Mouse (Mus musculus): Measurements from ENCODE around the gene Vstm5. TPM values are rescaled to one million over a fixed set of nuclear protein-coding genes. Genes with fewer than 3 reads are reported as not detected.

Vstm5 gene
- total RNA-seq, 1 experiment = 2.9 TPM

DNA sequence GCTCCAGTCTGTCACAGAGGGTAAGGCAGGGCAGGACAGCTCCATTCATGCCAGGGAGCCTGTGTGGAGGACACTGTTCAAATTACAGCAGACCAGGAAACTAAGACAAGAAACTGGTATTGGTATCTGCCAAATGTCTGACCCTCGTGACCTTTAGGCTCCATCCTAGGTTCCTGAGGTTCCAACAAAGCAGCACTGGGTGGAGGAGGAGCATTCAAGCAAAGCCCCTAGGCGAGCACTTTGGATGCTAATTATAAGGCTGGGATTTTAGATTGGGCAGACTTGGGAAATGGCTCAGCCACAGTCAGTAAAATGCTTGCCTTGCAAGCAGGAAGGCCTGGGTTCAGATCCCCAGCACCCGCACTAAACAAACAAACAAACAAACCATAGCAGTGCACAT, 2.9 kb upstream of the Vstm5 start:
- in situ Hi-C loops (cut with MboI; ENCODE audit: low sequenced_read_pairs in 2 of 2, unreplicated experiment in 2 of 2) = no loop called here
- Histone ChIP-seq H3K9ac (ENCODE audit: insufficient read depth, low read depth, low read length, poor library complexity, severe bottlenecking) (no peak overlapping the region), H3K4me1 (ENCODE audit: control insufficient read depth in 2 of 2, insufficient read depth in 2 of 2, low read length in 2 of 2, poor library complexity in 1 of 2) (peaks cover 3 to 16% of the 10 kb centered on the region in 2 experiments), H3K9me3 (ENCODE audit: control insufficient read depth, insufficient read depth, low read depth, low read length) (no peaks in the 10 kb centered on the region), H3K27ac (ENCODE audit: insufficient read depth, low read depth, low read length, poor library complexity, severe bottlenecking) (no peak overlapping the region), H3K36me3 (ENCODE audit: control insufficient read depth, insufficient read depth, low read length, poor library complexity, severe bottlenecking) (no peaks in the 10 kb centered on the region), H3K4me3 (ENCODE audit: insufficient read depth in 1 of 2, low read depth in 1 of 2, low read length in 2 of 2, poor library complexity in 1 of 2, severe bottlenecking in 1 of 2) (no peak overlapping the region)
- TF ChIP-seq MAFK (IDR thresholded peaks at IDR 0.05; ENCODE audit: insufficient read depth, low read depth, low read length) (no peak), ZC3H11A (IDR thresholded peaks at IDR 0.05; ENCODE audit: borderline replicate concordance, low read depth, low read length) (no peak), CHD2 (IDR thresholded peaks at IDR 0.05; ENCODE audit: low read depth, low read length) (no peak), HCFC1 (IDR thresholded peaks at IDR 0.05; ENCODE audit: borderline replicate concordance, insufficient read depth, low read length) (no peak), ZNF384 (IDR thresholded peaks at IDR 0.05; ENCODE audit: low read depth, low read length) (no peak)
- DNase-seq (ENCODE audit: low read depth, low spot score) = no peak

DNA sequence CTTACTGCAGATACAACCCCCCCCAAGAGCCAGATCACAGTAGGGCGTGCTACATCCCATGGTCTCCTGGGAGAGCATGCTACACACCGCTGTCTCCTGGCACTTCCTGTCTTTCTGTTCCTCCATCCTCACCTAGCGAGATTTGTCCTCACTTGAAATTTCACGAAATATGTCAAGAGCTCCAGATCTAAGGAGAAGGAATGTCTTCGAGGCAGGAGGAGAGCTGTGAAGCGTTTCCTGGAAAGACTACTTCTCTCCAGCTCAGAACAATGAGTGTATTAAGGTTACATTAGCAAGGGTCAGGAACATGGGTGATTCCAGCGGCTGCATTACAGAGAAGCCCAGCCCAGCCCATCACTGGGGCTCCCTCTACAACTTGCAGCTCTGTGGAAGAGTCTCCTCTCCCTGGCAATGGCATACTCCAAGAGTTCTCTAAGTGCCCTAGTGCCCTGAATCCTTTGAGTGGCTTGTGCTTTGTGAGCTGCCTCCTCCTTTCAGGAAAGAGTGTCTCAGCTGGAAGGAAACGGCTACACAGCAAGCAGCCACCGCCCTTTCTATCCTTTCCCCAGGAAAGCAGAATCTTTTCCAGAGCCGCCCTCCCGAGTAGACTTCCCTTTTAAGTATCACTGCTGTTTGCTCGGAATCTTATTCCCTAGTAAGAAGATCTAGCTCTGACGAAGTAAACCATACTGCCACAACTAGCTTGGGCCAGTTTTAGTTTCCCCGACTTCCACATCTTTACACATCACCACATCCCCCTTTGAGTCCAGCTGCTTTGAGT, 1.1 kb upstream of the Vstm5 start:
- TF ChIP-seq MAFK (IDR thresholded peaks at IDR 0.05; ENCODE audit: insufficient read depth, low read depth, low read length) (no peak), CHD2 (IDR thresholded peaks at IDR 0.05; ENCODE audit: low read depth, low read length) (no peak), HCFC1 (IDR thresholded peaks at IDR 0.05; ENCODE audit: borderline replicate concordance, insufficient read depth, low read length) (no peak), ZC3H11A (IDR thresholded peaks at IDR 0.05; ENCODE audit: borderline replicate concordance, low read depth, low read length) (no peak), ZNF384 (IDR thresholded peaks at IDR 0.05; ENCODE audit: low read depth, low read length) (no peak)
- no peaks in the 10 kb centered on the region for H3K9me3 ChIP-seq (ENCODE audit: control insufficient read depth, insufficient read depth, low read depth, low read length)
- peaks cover 3 to 16% of the 10 kb centered on the region in 2 experiments for H3K4me1 ChIP-seq (ENCODE audit: control insufficient read depth in 2 of 2, insufficient read depth in 2 of 2, low read length in 2 of 2, poor library complexity in 1 of 2)
- in situ Hi-C loops (cut with MboI; ENCODE audit: low sequenced_read_pairs in 2 of 2, unreplicated experiment in 2 of 2) = no loop called here
- no peaks in the 10 kb centered on the region for H3K36me3 ChIP-seq (ENCODE audit: control insufficient read depth, insufficient read depth, low read length, poor library complexity, severe bottlenecking)
- H3K27ac ChIP-seq (ENCODE audit: insufficient read depth, low read depth, low read length, poor library complexity, severe bottlenecking) = no peak overlapping the region
- peak overlapping the region; percentile 13; the same call in 1 of the 2 replicates for H3K9ac ChIP-seq (ENCODE audit: insufficient read depth, low read depth, low read length, poor library complexity, severe bottlenecking)
- DNase-seq (ENCODE audit: low read depth, low spot score) = no peak
- H3K4me3 ChIP-seq (ENCODE audit: insufficient read depth in 1 of 2, low read depth in 1 of 2, low read length in 2 of 2, poor library complexity in 1 of 2, severe bottlenecking in 1 of 2) = no peak overlapping the region

DNA sequence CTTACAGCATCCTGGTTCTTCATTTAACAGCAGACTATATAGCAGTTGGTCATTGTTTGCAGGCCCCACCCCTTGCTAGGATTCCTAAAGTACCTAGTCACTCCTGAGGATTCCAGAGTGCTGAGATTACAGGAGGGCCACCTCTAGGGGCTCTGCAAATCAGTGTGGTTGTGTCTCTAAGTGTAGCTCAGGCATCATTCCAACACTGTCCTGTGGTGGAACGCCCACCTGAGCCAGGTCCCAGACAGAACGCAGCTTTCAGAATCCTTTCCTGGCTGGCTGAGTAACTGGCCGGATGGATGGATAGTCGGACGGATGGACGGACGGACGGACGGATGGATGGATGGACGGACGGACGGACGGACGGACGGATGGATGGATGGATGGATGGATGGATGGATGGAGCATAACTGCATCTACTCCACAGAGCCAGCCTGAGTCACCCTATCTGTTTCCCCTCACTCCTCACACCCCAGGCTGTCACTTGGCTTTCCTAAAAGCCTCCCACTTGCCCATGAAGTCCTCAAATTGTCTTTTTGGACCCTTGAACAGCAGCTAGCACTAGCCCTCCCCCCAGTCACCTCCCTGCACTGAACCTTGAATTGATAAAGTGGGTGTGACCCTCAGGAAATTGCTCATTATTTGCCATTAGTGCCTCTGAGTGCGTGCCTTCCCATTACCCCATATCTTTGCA, 401 bp upstream of the Vstm5 start:
- in situ Hi-C loops (cut with MboI; ENCODE audit: low sequenced_read_pairs in 2 of 2, unreplicated experiment in 2 of 2) = no loop called here
- TF ChIP-seq CHD2 (IDR thresholded peaks at IDR 0.05; ENCODE audit: low read depth, low read length) = no peak
- TF ChIP-seq ZC3H11A (IDR thresholded peaks at IDR 0.05; ENCODE audit: borderline replicate concordance, low read depth, low read length) = no peak
- no peak for TF ChIP-seq ZNF384 (IDR thresholded peaks at IDR 0.05; ENCODE audit: low read depth, low read length)
- no peak for TF ChIP-seq HCFC1 (IDR thresholded peaks at IDR 0.05; ENCODE audit: borderline replicate concordance, insufficient read depth, low read length)
- no peak for TF ChIP-seq MAFK (IDR thresholded peaks at IDR 0.05; ENCODE audit: insufficient read depth, low read depth, low read length)
- Histone ChIP-seq H3K36me3 (ENCODE audit: control insufficient read depth, insufficient read depth, low read length, poor library complexity, severe bottlenecking) (no peaks in the 10 kb centered on the region), H3K4me1 (ENCODE audit: control insufficient read depth in 2 of 2, insufficient read depth in 2 of 2, low read length in 2 of 2, poor library complexity in 1 of 2) (peaks cover 3 to 16% of the 10 kb centered on the region in 2 experiments), H3K9ac (ENCODE audit: insufficient read depth, low read depth, low read length, poor library complexity, severe bottlenecking) (no peak overlapping the region), H3K4me3 (ENCODE audit: insufficient read depth in 1 of 2, low read depth in 1 of 2, low read length in 2 of 2, poor library complexity in 1 of 2, severe bottlenecking in 1 of 2) (peak overlapping the region in 1 of 2 experiments; percentile 31; a peak in 1 of 4 replicates), H3K27ac (ENCODE audit: insufficient read depth, low read depth, low read length, poor library complexity, severe bottlenecking) (no peak overlapping the region), H3K9me3 (ENCODE audit: control insufficient read depth, insufficient read depth, low read depth, low read length) (no peaks in the 10 kb centered on the region)
- DNase-seq (ENCODE audit: low read depth, low spot score) = peak; percentile 47

DNA sequence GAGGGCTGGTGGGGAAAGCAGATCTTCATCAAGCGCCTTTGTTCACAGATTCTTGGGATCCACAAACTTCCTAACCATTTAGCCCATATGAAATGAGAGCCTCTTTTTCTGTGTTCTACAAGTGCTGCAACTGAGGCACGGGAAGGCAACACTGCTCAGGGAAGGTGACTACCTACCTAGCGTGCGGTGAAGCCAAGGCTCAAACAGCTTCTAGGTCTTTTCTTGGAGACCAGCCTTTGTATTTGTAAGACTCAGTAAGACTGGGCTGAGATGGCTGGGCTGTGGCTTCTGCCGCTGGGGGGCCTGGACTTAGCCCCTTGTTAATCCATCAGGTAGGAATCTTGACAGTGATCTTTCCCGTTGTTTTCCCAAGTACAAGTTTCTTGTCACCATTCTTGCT, 1.2 kb downstream of the Vstm5 start:
- Histone ChIP-seq H3K4me3 (ENCODE audit: insufficient read depth in 1 of 2, low read depth in 1 of 2, low read length in 2 of 2, poor library complexity in 1 of 2, severe bottlenecking in 1 of 2) (no peak overlapping the region), H3K36me3 (ENCODE audit: control insufficient read depth, insufficient read depth, low read length, poor library complexity, severe bottlenecking) (no peaks in the 10 kb centered on the region), H3K27ac (ENCODE audit: insufficient read depth, low read depth, low read length, poor library complexity, severe bottlenecking) (no peak overlapping the region), H3K9ac (ENCODE audit: insufficient read depth, low read depth, low read length, poor library complexity, severe bottlenecking) (no peak overlapping the region), H3K9me3 (ENCODE audit: control insufficient read depth, insufficient read depth, low read depth, low read length) (no peaks in the 10 kb centered on the region), H3K4me1 (ENCODE audit: control insufficient read depth in 2 of 2, insufficient read depth in 2 of 2, low read length in 2 of 2, poor library complexity in 1 of 2) (peaks cover 3 to 16% of the 10 kb centered on the region in 2 experiments)
- DNase-seq (ENCODE audit: low read depth, low spot score) = no peak
- in situ Hi-C loops (cut with MboI; ENCODE audit: low sequenced_read_pairs in 2 of 2, unreplicated experiment in 2 of 2) = no loop called here
- TF ChIP-seq HCFC1 (IDR thresholded peaks at IDR 0.05; ENCODE audit: borderline replicate concordance, insufficient read depth, low read length) = no peak
- no peak for TF ChIP-seq ZC3H11A (IDR thresholded peaks at IDR 0.05; ENCODE audit: borderline replicate concordance, low read depth, low read length)
- TF ChIP-seq ZNF384 (IDR thresholded peaks at IDR 0.05; ENCODE audit: low read depth, low read length) = no peak
- no peak for TF ChIP-seq CHD2 (IDR thresholded peaks at IDR 0.05; ENCODE audit: low read depth, low read length)
- no peak for TF ChIP-seq MAFK (IDR thresholded peaks at IDR 0.05; ENCODE audit: insufficient read depth, low read depth, low read length)

Measured in ES-E14 (cell line).